Mouse (Mus musculus) gastrocnemius, adult 8-10 months (tissue): ENCODE results near the gene Zfand6. TPM values are rescaled to one million over a fixed set of nuclear protein-coding genes. Genes with fewer than 3 reads are reported as not detected.

Experiments used
- DNase-seq, 2 experiments: peaks; one replicate each; pipeline ENCODE4 v3.0.0; 2022; ENCODE audit warnings: low spot score in 2 of 2
- total RNA-seq, 4 experiments: library from RNA; stranded (reverse); gene quantifications; 2 replicates each; pipeline ENCODE4 v1.2.4; 2022

The Zfand6 gene
- total RNA-seq, 4 experiments from 2014 or later, result 96.9 to 121 (median 107) TPM

GRCm38 (mm10) chr7:84594087-84594916 lies 95.5 kb downstream of the Zfand6 start:
- DNase-seq, result no peak

DNA sequence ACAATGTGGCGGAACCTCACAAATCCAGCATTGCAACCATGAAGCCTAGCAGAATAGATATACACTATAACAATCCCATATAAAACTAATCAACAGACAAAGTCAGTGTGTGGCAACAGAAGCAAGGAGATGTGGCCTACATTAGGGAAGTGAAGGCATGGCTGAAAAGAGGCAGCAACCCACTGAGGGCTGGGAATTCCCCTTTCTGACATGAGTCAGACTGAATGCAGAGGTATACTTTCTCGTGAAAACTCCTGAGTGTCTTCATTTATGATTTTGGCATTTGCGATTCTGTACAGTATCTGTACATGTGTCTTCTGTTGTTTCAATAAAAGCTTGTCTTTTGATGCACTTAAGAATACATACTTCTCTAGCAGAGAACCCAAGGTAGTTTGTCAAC lies 98.4 kb downstream of the Zfand6 start:
- DNase-seq, result no peak

DNA sequence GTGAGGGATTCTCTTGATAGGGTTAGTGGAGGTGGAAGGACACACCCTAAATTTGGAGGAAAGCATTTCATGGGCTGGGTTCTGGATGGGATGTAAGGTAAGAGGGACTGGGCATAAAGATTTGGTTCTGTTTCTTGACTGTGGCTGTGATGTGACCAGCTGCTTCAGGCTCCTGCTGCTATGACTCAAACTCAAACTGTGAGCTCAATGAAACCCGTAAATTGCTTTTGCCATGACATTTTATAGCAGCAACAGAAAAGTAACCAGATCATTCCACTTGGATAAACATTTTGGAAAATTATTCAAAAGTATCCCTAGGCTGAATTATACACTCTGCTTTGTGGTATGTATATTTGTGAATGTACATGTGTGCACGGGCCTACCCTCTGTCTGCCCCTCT lies 99.1 kb downstream of the Zfand6 start:
- DNase-seq, result no peak

GRCm38 (mm10) chr7:84587101-84587783 lies 102.5 kb downstream of the Zfand6 start:
- no peak for DNase-seq

DNA sequence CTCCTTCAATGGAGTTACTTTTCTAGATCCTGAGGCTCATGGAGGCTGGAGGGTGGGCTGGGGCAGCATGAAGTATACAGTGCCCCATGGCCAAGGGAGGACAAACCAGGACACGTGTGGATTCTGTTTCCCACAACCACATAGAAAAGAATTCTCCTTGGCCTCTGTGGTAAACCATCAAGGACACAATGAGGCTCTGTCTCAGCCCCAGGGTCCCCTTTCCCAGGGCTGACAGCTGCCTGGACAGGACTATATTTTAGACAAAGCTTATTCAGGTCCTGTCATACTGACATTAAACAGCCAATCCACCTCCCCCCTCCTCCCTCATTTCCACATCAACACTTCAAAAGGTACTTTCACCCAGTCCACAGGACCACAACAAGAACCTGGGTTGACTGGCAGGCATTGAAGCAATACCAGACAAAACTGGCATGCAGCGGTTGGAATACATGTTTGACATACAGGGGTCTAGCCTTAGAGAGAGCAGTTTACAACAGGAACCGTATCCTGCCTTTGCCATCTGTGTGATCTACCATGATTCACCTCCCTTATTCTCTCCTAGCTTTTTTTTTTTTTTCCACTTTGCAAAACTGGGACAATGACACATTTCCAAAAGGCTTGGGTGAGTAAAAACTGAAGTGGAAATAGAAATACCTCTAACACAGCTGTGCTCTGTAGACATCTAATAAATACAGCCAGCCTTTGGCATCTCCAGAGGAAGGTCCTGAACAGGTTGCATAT lies 103.2 kb downstream of the Zfand6 start:
- no peak for DNase-seq

GRCm38 (mm10) chr7:84585086-84585485 lies 104.7 kb downstream of the Zfand6 start:
- no peak for DNase-seq

- DNase-seq, result no peak
These were observed 110.0 kb downstream of the Zfand6 start for GRCm38 (mm10) chr7:84579769-84580168.

DNA sequence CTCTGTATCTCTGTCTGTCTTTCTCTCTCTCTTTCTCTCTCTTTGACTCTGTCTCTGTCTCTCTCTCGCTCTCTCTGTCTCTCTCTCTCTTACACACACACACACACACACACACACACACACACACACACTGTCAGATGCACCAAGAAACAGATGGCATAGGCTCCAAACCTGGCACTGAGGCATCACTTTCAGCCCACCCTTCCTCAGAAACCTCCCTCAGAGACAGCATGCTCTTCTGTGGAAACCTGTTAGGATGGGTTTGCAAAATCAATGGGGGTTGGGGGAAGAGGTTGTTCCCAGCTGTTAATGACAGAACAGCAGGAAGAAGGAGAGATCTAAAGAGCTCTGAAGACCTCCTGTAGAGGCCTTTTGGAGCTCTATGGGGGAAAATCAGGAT lies 110.9 kb downstream of the Zfand6 start:
- DNase-seq, result no peak

DNA sequence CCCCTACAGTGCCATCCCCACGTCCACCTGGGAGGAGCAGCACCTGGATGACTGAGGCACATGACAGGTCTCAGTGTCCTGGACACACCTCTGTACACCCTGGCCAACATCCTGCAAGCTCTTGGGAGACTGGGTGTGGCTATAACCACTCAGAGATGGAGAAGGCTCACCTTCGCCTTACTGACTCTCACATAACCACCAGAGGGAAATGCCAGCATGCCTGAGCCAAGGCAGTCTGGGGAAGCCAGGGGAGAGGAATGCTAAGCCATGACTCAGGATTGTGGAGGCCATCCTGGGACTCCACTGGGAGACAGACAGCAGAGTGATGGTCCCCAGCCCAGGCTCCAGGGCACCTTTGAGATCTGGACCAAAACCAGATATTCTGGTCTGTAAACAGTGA lies 112.7 kb downstream of the Zfand6 start:
- DNase-seq, result no peak

GRCm38 (mm10) chr7:84566200-84566599 lies 123.6 kb downstream of the Zfand6 start:
- DNase-seq, result no peak

GRCm38 (mm10) chr7:84564236-84564635 lies 125.5 kb downstream of the Zfand6 start:
- DNase-seq, result no peak

Other genes with a start within 250 kb of the Zfand6 start
- under 1 TPM; 0.07 to 0.16 (median 0.13) TPM for gene Gm2115, start 161.0 kb downstream of the Zfand6 start, total RNA-seq
- 1 to 10 TPM in 3 of 4 experiments, under 1 TPM in 1; 0.75 to 3.4 (median 1.8) TPM for gene Fah, start 83.2 kb downstream of the Zfand6 start, total RNA-seq
- not detected for gene Olfr291, start 163.6 kb upstream of the Zfand6 start, total RNA-seq